Mouse (Mus musculus): ENCODE data around the gene Lama4. TPM values are rescaled to one million over a fixed set of nuclear protein-coding genes. Genes with fewer than 3 reads are reported as not detected.

Lama4 gene
- polyA plus RNA-seq, 1 experiment from 2014 or later: 13.3 TPM

DNA sequence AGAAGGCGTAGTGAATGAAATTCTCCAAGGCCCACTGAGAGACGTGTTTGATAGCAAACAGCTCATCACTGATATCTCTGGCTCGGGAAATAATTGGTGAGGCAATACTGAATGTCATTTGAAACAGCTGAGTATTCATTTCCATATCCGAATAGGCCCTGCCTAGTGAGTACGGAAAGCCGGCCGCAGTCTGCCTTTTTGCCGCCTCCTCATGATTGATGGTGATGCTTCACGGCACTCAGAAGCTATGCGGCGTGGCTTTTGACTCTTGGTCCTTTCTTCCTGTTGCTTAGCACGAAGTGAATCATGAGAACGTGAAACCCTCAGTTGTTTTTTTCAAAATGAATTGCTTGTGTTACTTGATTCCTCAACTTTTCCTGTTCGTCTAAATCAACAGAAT, 175.5 kb downstream of the Lama4 start:
- WGBS: 93% methylated on average over 14 of the region's 14 CpGs
- peaks cover 70% of the 10 kb centered on the region for H3K36me3 ChIP-seq (ENCODE audit: poor library complexity, severe bottlenecking)

GRCm38 (mm10) chr10:39141401-39141800, 176.1 kb downstream of the Lama4 start:
- Histone ChIP-seq H3K27me3 (no peaks in the 10 kb centered on the region), H3K9ac (no peak overlapping the region), H3K27ac (no peak overlapping the region), H3K36me3 (ENCODE audit: poor library complexity, severe bottlenecking) (peaks cover 74% of the 10 kb centered on the region), H3K4me2 (no peak overlapping the region), H3K4me1 (no peaks in the 10 kb centered on the region), H3K9me3 (replicated peaks) (no peaks in the 10 kb centered on the region), H3K4me3 (no peak overlapping the region)
- WGBS: 96% methylated on average over 2 of the region's 2 CpGs
- ATAC-seq: no peak

More for the DNA sequence above, 175.5 kb downstream of the Lama4 start:
- H3K9me3 ChIP-seq (replicated peaks): no peaks in the 10 kb centered on the region
- H3K9ac ChIP-seq: no peak overlapping the region
- H3K4me1 ChIP-seq: no peaks in the 10 kb centered on the region
- no peaks in the 10 kb centered on the region for H3K27me3 ChIP-seq
- ATAC-seq: no peak
- no peak overlapping the region for H3K4me3 ChIP-seq
- no peak overlapping the region for H3K4me2 ChIP-seq
- H3K27ac ChIP-seq: no peak overlapping the region

DNA sequence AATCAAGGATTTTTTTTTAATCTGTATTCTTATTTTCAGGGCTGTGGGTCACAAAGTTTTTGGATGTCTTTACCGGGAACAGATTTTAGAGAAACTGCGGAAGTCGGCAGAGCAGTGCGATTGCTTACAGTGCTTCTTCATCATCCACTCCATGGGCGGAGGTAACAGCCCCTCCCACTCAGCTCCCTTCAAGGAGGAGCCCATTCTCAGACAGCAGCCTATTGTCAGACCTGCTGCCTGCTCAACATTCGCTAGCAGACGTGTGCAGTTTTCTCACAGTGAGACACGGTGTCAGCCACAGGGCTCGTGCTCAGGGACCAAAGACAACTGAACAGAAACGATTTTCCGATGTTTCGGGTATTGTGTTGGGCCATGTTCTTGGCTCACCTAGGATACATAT, 176.9 kb downstream of the Lama4 start:
- H3K4me3 ChIP-seq: no peak overlapping the region
- H3K4me1 ChIP-seq: no peaks in the 10 kb centered on the region
- no peaks in the 10 kb centered on the region for H3K9me3 ChIP-seq (replicated peaks)
- H3K9ac ChIP-seq: no peak overlapping the region
- peaks cover 72% of the 10 kb centered on the region for H3K36me3 ChIP-seq (ENCODE audit: poor library complexity, severe bottlenecking)
- H3K27me3 ChIP-seq: no peaks in the 10 kb centered on the region
- ATAC-seq: no peak
- H3K27ac ChIP-seq: no peak overlapping the region
- no peak overlapping the region for H3K4me2 ChIP-seq
- WGBS: 81% methylated on average over 12 of the region's 12 CpGs

- no peaks in the 10 kb centered on the region for H3K9me3 ChIP-seq (replicated peaks)
- H3K27me3 ChIP-seq: no peaks in the 10 kb centered on the region
- H3K27ac ChIP-seq: no peak overlapping the region
- WGBS: 92% methylated on average over 5 of the region's 5 CpGs
- no peak overlapping the region for H3K4me2 ChIP-seq
- no peaks in the 10 kb centered on the region for H3K4me1 ChIP-seq
- no peaks in the 10 kb centered on the region for H3K36me3 ChIP-seq (ENCODE audit: poor library complexity, severe bottlenecking)
- no peak for ATAC-seq
- no peak overlapping the region for H3K9ac ChIP-seq
- H3K4me3 ChIP-seq: no peak overlapping the region
Measured at GRCm38 (mm10) chr10:39156719-39157118, 191.4 kb downstream of the Lama4 start.

- no peak for ATAC-seq
Measured at GRCm38 (mm10) chr10:39157321-39157720, 192.0 kb downstream of the Lama4 start.

GRCm38 (mm10) chr10:39158306-39158705, 193.0 kb downstream of the Lama4 start:
- no peaks in the 10 kb centered on the region for H3K27me3 ChIP-seq
- no peak overlapping the region for H3K9ac ChIP-seq
- H3K9me3 ChIP-seq (replicated peaks): no peaks in the 10 kb centered on the region
- 53% methylated on average over 12 of the region's 12 CpGs for WGBS
- no peak overlapping the region for H3K27ac ChIP-seq
- H3K36me3 ChIP-seq (ENCODE audit: poor library complexity, severe bottlenecking): no peaks in the 10 kb centered on the region
- H3K4me3 ChIP-seq: no peak overlapping the region
- 0 out of 2 replicates have a peak, but pooled peaks cover 6% of the 10 kb centered on the region for H3K4me1 ChIP-seq
- no peak for ATAC-seq
- no peak overlapping the region for H3K4me2 ChIP-seq

More at GRCm38 (mm10) chr10:39157321-39157720, 192.0 kb downstream of the Lama4 start:
- no peak overlapping the region for H3K4me2 ChIP-seq
- no peak overlapping the region for H3K9ac ChIP-seq
- no peak overlapping the region for H3K27ac ChIP-seq
- H3K36me3 ChIP-seq (ENCODE audit: poor library complexity, severe bottlenecking): no peaks in the 10 kb centered on the region
- H3K4me3 ChIP-seq: no peak overlapping the region
- H3K27me3 ChIP-seq: no peaks in the 10 kb centered on the region
- no peaks in the 10 kb centered on the region for H3K9me3 ChIP-seq (replicated peaks)
- WGBS: 92% methylated on average over 1 of the region's 1 CpGs
- no peaks in the 10 kb centered on the region for H3K4me1 ChIP-seq

Other genes starting within 250 kb of the Lama4 start
- not detected in 2 replicates for gene Rfpl4b, start 143.7 kb upstream of the Lama4 start, polyA plus RNA-seq (2015; fragmentation: Nextera tagmentation; extraction: Ambion mirVana)
- 26.2 and 27.4 TPM in 2 replicates for gene Fam229b, start 168.4 kb downstream of the Lama4 start, polyA plus RNA-seq (2015; fragmentation: Nextera tagmentation; extraction: Ambion mirVana)
- 14.4 and 18.5 TPM in 2 replicates for gene Tube1, start 168.5 kb downstream of the Lama4 start, polyA plus RNA-seq (2015; fragmentation: Nextera tagmentation; extraction: Ambion mirVana)
- gene Ccn6, start 198.3 kb downstream of the Lama4 start, polyA plus RNA-seq (2015; fragmentation: Nextera tagmentation; extraction: Ambion mirVana): 0.28 TPM in 1 of 2 replicates, not detected in the other

All from forebrain, embryonic 13.5 days (tissue).